Mouse (Mus musculus) gastrocnemius, adult 8-10 months (tissue): Measurements from ENCODE around the gene Xrcc3. TPM values are rescaled to one million over a fixed set of nuclear protein-coding genes. Genes with fewer than 3 reads are reported as not detected.

Experiments used
- total RNA-seq, 4 experiments: library from RNA; stranded (reverse); gene quantifications; 2 replicates each; pipeline ENCODE4 v1.2.4; 2022

The Xrcc3 gene
- total RNA-seq, 4 experiments from 2014 or later: 0.46 TPM; not detected in 3

Other genes with a start within 250 kb of the Xrcc3 start
- gene Mark3, start 239.3 kb downstream of the Xrcc3 start, total RNA-seq: 10 to 100 TPM; 45.6 to 57.4 (median 48.2) TPM
- 1 to 10 TPM; 2.8 to 8.5 (median 5.7) TPM for gene Ckb, start 141.5 kb downstream of the Xrcc3 start, total RNA-seq
- gene Trmt61a, start 135.8 kb downstream of the Xrcc3 start, total RNA-seq: 1 to 10 TPM; 2.1 to 2.7 (median 2.5) TPM
- gene Bag5, start 100.6 kb downstream of the Xrcc3 start, total RNA-seq: 10 to 100 TPM; 11.4 to 19.6 (median 16.3) TPM
- 10 to 100 TPM; 36.2 to 40.8 (median 38.9) TPM for gene Apopt1, start 100.6 kb downstream of the Xrcc3 start, total RNA-seq
- gene Klc1, start 55.0 kb downstream of the Xrcc3 start, total RNA-seq: 10 to 100 TPM; 47.9 to 62.7 (median 50.9) TPM
- 10 to 100 TPM; 11.2 to 18.5 (median 15.2) TPM for gene Zfyve21, start 297 bp upstream of the Xrcc3 start, total RNA-seq
- gene Ppp1r13b, start 94.2 kb upstream of the Xrcc3 start, total RNA-seq: 1 to 10 TPM; 4.1 to 8.0 (median 6.0) TPM
- gene Atp5mpl, start 153.1 kb upstream of the Xrcc3 start, total RNA-seq: 100 to 1,000 TPM; 712 to 770 (median 740) TPM
- gene Tdrd9, start 157.7 kb upstream of the Xrcc3 start, total RNA-seq: under 1 TPM in 3 of 4 experiments, not detected in 1; 0.07 to 0.29 (median 0.16) TPM
- not detected for gene Rd3l, start 167.4 kb upstream of the Xrcc3 start, total RNA-seq